Mouse (Mus musculus) heart, postnatal 0 days (tissue): ENCODE results near the gene Sgpl1.

Experiments
- CTCF ChIP-seq: IDR thresholded peaks from 2 replicates; pipeline ENCODE4 v1.5.1; 2016; ENCODE audit warnings: antibody characterized with exemption, control low read depth, low read depth
- EP300 ChIP-seq: IDR thresholded peaks from 2 replicates; pipeline ENCODE4 v1.6.1; 2016; ENCODE audit warnings: antibody characterized with exemption, low read depth

GRCm38 (mm10) chr10:61156453-61156852, 8.9 kb upstream of the Sgpl1 start:
- no peak for TF ChIP-seq CTCF
- no peak for TF ChIP-seq EP300
